Comparison of ENCODE assay signal across 17 mouse cellular contexts in the genomic region with DNA sequence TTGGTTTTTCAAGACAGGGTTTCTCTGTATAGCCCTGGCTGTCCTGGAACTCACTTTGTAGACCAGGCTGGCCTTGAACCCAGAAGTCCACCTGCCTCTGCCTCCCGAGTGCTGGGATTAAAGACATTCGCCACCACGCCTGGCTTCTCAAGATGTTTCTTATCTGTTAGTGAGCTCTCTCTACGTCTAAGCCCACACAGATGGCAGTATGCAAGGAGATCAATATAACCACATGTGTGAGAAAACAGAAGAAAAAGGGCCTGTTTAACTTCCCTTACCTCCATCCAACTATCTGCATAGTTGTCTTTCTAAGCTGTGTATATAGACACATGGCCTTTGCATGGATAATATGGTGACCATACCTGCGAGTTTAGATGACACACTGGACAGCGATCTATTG. TPM values are rescaled to one million over a fixed set of nuclear protein-coding genes. Genes with fewer than 3 reads are reported as not detected.
DNase-seq lines count a peak whose midpoint lies in the region; ATAC-seq and TF ChIP-seq lines count a peak whose summit lies in the region.
"Had no signal": no experiment of that assay in that cellular context is flagged by ENCODE, and none has a peak within 500 bp of the region (broad histone marks: within the 10 kb centered on the region; RNA-seq: fewer than 3 reads in every experiment).

No protein-coding gene starts in this region.

- no peak for DNase-seq in lung, postnatal 25 days (ENCODE audit: low spot score)
- no peak for DNase-seq in hindbrain, embryonic 14.5 days (ENCODE audit: low spot score)
- DNase-seq in left cerebral cortex, adult 11 months (ENCODE audit: low spot score): no peak
- DNase-seq: cerebellum, postnatal 14 days; embryo, embryonic 11 days; gastrocnemius, postnatal 10 days had no signal

- no peak for ATAC-seq in heart, embryonic 15.5 days (replicated peaks; ENCODE audit: insufficient number of reproducible peaks, insufficient read depth, low FRiP score, low read depth)
- no peak for ATAC-seq in heart, embryonic 11.5 days (replicated peaks; ENCODE audit: insufficient number of reproducible peaks, low FRiP score, low TSS enrichment)
- no peak for ATAC-seq in lung, embryonic 15.5 days (ENCODE audit: borderline replicate concordance, extremely low read depth, low FRiP score, low TSS enrichment)
- ATAC-seq in hindbrain, embryonic 14.5 days (ENCODE audit: low FRiP score): no peak
- ATAC-seq in kidney, embryonic 14.5 days (ENCODE audit: low FRiP score, low TSS enrichment): no peak

- H3K9me3 ChIP-seq in heart, embryonic 15.5 days (replicated peaks): no peaks in the 10 kb centered on the region
- no peaks in the 10 kb centered on the region for H3K9me3 ChIP-seq in heart, embryonic 11.5 days (replicated peaks; ENCODE audit: control insufficient read depth, low read length)
- no peaks in the 10 kb centered on the region for H3K9me3 ChIP-seq in lung, embryonic 15.5 days
- no peaks in the 10 kb centered on the region for H3K9me3 ChIP-seq in hindbrain, embryonic 14.5 days (ENCODE audit: control insufficient read depth, low read length)
- no peaks in the 10 kb centered on the region for H3K9me3 ChIP-seq in kidney, embryonic 14.5 days (ENCODE audit: control insufficient read depth, low read length)
- H3K9me3 ChIP-seq: embryonic facial prominence, embryonic 15.5 days; forebrain, embryonic 10.5 days; limb, embryonic 15.5 days; megakaryocyte, embryonic 14.5 days; stomach, embryonic 15.5 days had no signal

- no peak overlapping the region for H3K4me3 ChIP-seq in heart, embryonic 15.5 days
- no peak overlapping the region for H3K4me3 ChIP-seq in heart, embryonic 11.5 days (ENCODE audit: low read depth, low read length)
- no peak overlapping the region for H3K4me3 ChIP-seq in lung, embryonic 15.5 days
- H3K4me3 ChIP-seq in small intestine, adult 2 months (ENCODE audit: low read depth, low read length): no peak overlapping the region
- no peak overlapping the region for H3K4me3 ChIP-seq in hindbrain, embryonic 14.5 days (replicated peaks; ENCODE audit: low read length)
- H3K4me3 ChIP-seq in kidney, embryonic 14.5 days (ENCODE audit: low read length): no peak overlapping the region
- H3K4me3 ChIP-seq: embryonic facial prominence, embryonic 15.5 days; forebrain, embryonic 10.5 days; heart, embryonic 12.5 days; limb, embryonic 15.5 days; megakaryocyte, embryonic 14.5 days; stomach, embryonic 15.5 days had no signal

- no peak for TF ChIP-seq CTCF in small intestine, adult 2 months (IDR thresholded peaks at IDR 0.05; ENCODE audit: extremely low read depth, insufficient read length, insufficient replicate concordance, low read depth, low read length)

- 0 out of 2 replicates have a peak overlapping the region, but pooled peaks have one; percentile 3 for H3K27ac ChIP-seq in heart, embryonic 15.5 days
- H3K27ac ChIP-seq in heart, embryonic 11.5 days (ENCODE audit: low read depth, low read length): no peak overlapping the region
- H3K27ac ChIP-seq in lung, embryonic 15.5 days: peak overlapping the region; percentile 7
- H3K27ac ChIP-seq in small intestine, adult 2 months (ENCODE audit: insufficient read depth, low read depth, low read length): 0 out of 2 replicates have a peak overlapping the region, but pooled peaks have one; percentile 24
- H3K27ac ChIP-seq in hindbrain, embryonic 14.5 days: no peak overlapping the region
- no peak overlapping the region for H3K27ac ChIP-seq in kidney, embryonic 14.5 days (ENCODE audit: low read depth, low read length)
- H3K27ac ChIP-seq: embryonic facial prominence, embryonic 15.5 days; forebrain, embryonic 10.5 days; limb, embryonic 15.5 days had no signal

- H3K4me1 ChIP-seq in heart, embryonic 15.5 days (replicated peaks): peaks cover 25% of the 10 kb centered on the region
- H3K4me1 ChIP-seq in heart, embryonic 11.5 days (ENCODE audit: control insufficient read depth, insufficient read depth, low read length): peaks cover 17% of the 10 kb centered on the region
- peaks cover 24% of the 10 kb centered on the region for H3K4me1 ChIP-seq in lung, embryonic 15.5 days
- no peaks in the 10 kb centered on the region; the same call in none of the 2 replicates for H3K4me1 ChIP-seq in small intestine, adult 2 months (ENCODE audit: control insufficient read depth, insufficient read depth, insufficient read length, low read length)
- peaks cover 8% of the 10 kb centered on the region for H3K4me1 ChIP-seq in hindbrain, embryonic 14.5 days (replicated peaks; ENCODE audit: control insufficient read depth, insufficient read depth, low read length)
- peaks cover 14% of the 10 kb centered on the region for H3K4me1 ChIP-seq in kidney, embryonic 14.5 days (ENCODE audit: control insufficient read depth, insufficient read depth, low read length)

- 85% methylated on average over 6 of the region's 6 CpGs for WGBS in heart, embryonic 15.5 days
- 87% methylated on average over 6 of the region's 6 CpGs for WGBS in heart, embryonic 11.5 days (ENCODE audit: insufficient replicate concordance)
- 84% methylated on average over 6 of the region's 6 CpGs for WGBS in lung, embryonic 15.5 days
- WGBS in small intestine, adult 2 months: 80% methylated on average over 6 of the region's 6 CpGs
- WGBS in hindbrain, embryonic 14.5 days: 93% methylated on average over 6 of the region's 6 CpGs
- 96% methylated on average over 6 of the region's 6 CpGs for WGBS in kidney, embryonic 14.5 days

- H3K4me2 ChIP-seq in heart, embryonic 15.5 days: no peak overlapping the region
- H3K4me2 ChIP-seq in heart, embryonic 11.5 days: no peak overlapping the region
- no peak overlapping the region for H3K4me2 ChIP-seq in lung, embryonic 15.5 days
- H3K4me2 ChIP-seq in hindbrain, embryonic 14.5 days (replicated peaks): no peak overlapping the region
- H3K4me2 ChIP-seq in kidney, embryonic 14.5 days (replicated peaks; ENCODE audit: low read depth, low read length): no peak overlapping the region
- H3K4me2 ChIP-seq: embryonic facial prominence, embryonic 15.5 days; heart, embryonic 12.5 days; limb, embryonic 15.5 days; stomach, embryonic 15.5 days had no signal

- no peaks in the 10 kb centered on the region for H3K27me3 ChIP-seq in heart, embryonic 15.5 days
- no peaks in the 10 kb centered on the region for H3K27me3 ChIP-seq in heart, embryonic 11.5 days (ENCODE audit: control insufficient read depth, insufficient read depth, low read length)
- no peaks in the 10 kb centered on the region for H3K27me3 ChIP-seq in lung, embryonic 15.5 days
- no peaks in the 10 kb centered on the region for H3K27me3 ChIP-seq in small intestine, adult 2 months (ENCODE audit: control insufficient read depth, insufficient read depth, low read length)
- no peaks in the 10 kb centered on the region for H3K27me3 ChIP-seq in hindbrain, embryonic 14.5 days (ENCODE audit: control insufficient read depth, insufficient read depth, low read length)
- no peaks in the 10 kb centered on the region for H3K27me3 ChIP-seq in kidney, embryonic 14.5 days (ENCODE audit: control insufficient read depth, insufficient read depth, low read length)
- H3K27me3 ChIP-seq: embryonic facial prominence, embryonic 15.5 days; heart, embryonic 12.5 days; limb, embryonic 15.5 days; megakaryocyte, embryonic 14.5 days; stomach, embryonic 15.5 days had no signal

- H3K9ac ChIP-seq in heart, embryonic 15.5 days: no peak overlapping the region
- no peak overlapping the region for H3K9ac ChIP-seq in heart, embryonic 11.5 days (ENCODE audit: low read depth, low read length)
- H3K9ac ChIP-seq in lung, embryonic 15.5 days: no peak overlapping the region
- no peak overlapping the region for H3K9ac ChIP-seq in hindbrain, embryonic 14.5 days
- H3K9ac ChIP-seq in kidney, embryonic 14.5 days (ENCODE audit: low read depth, low read length): no peak overlapping the region
- H3K9ac ChIP-seq: embryonic facial prominence, embryonic 15.5 days; heart, embryonic 12.5 days; limb, embryonic 15.5 days; stomach, embryonic 15.5 days had no signal

- no peak for TF ChIP-seq POLR2A in small intestine, adult 2 months (IDR thresholded peaks at IDR 0.05; ENCODE audit: low read depth, low read length)

- no peaks in the 10 kb centered on the region for H3K36me3 ChIP-seq in heart, embryonic 15.5 days
- H3K36me3 ChIP-seq in heart, embryonic 11.5 days (ENCODE audit: control insufficient read depth, insufficient read depth, low read length): no peaks in the 10 kb centered on the region
- H3K36me3 ChIP-seq in lung, embryonic 15.5 days: no peaks in the 10 kb centered on the region
- H3K36me3 ChIP-seq in small intestine, adult 2 months (ENCODE audit: control insufficient read depth, insufficient read depth, low read length): no peaks in the 10 kb centered on the region
- no peaks in the 10 kb centered on the region for H3K36me3 ChIP-seq in hindbrain, embryonic 14.5 days (replicated peaks; ENCODE audit: control insufficient read depth, insufficient read depth)
- no peaks in the 10 kb centered on the region for H3K36me3 ChIP-seq in kidney, embryonic 14.5 days (ENCODE audit: control insufficient read depth, insufficient read depth, low read length)
- H3K36me3 ChIP-seq: embryonic facial prominence, embryonic 15.5 days; forebrain, embryonic 10.5 days; heart, embryonic 12.5 days; limb, embryonic 15.5 days; stomach, embryonic 15.5 days had no signal

RNA-seq across cellular contexts. Expression of a gene that starts 5.5 kb away (rescaled TPM):
- polyA plus RNA-seq in heart, embryonic 15.5 days (2015; fragmentation: Nextera tagmentation; extraction: Ambion mirVana): 149 and 169 TPM in 2 replicates
- polyA plus RNA-seq in heart, embryonic 11.5 days (2014; fragmentation: Nextera tagmentation; extraction: Ambion mirVana): 183 and 209 TPM in 2 replicates
- 275 and 280 TPM in 2 replicates for polyA plus RNA-seq in lung, embryonic 15.5 days (2015; fragmentation: Nextera tagmentation; extraction: Ambion mirVana)
- polyA plus RNA-seq in small intestine, adult 2 months (2012; rRNA removed): 140 and 147 TPM in 2 replicates
- polyA plus RNA-seq in hindbrain, embryonic 14.5 days (2014; fragmentation: Nextera tagmentation; extraction: Ambion mirVana): 21.7 and 22.1 TPM in 2 replicates
- 109 and 114 TPM in 2 replicates for polyA plus RNA-seq in kidney, embryonic 14.5 days (2014; fragmentation: Nextera tagmentation; extraction: Ambion mirVana)

RNA-seq across cellular contexts. Expression of a gene that starts 40.6 kb away (rescaled TPM):
- 70.5 and 85.0 TPM in 2 replicates for polyA plus RNA-seq in heart, embryonic 15.5 days (2015; fragmentation: Nextera tagmentation; extraction: Ambion mirVana)
- 61.5 and 68.1 TPM in 2 replicates for polyA plus RNA-seq in heart, embryonic 11.5 days (2014; fragmentation: Nextera tagmentation; extraction: Ambion mirVana)
- polyA plus RNA-seq in lung, embryonic 15.5 days (2015; fragmentation: Nextera tagmentation; extraction: Ambion mirVana): 79.9 and 80.0 TPM in 2 replicates
- polyA plus RNA-seq in small intestine, adult 2 months (2012; rRNA removed): 8.7 and 10.5 TPM in 2 replicates
- polyA plus RNA-seq in hindbrain, embryonic 14.5 days (2014; fragmentation: Nextera tagmentation; extraction: Ambion mirVana): 38.5 and 38.7 TPM in 2 replicates
- 85.6 and 102 TPM in 2 replicates for polyA plus RNA-seq in kidney, embryonic 14.5 days (2014; fragmentation: Nextera tagmentation; extraction: Ambion mirVana)

RNA-seq across cellular contexts. Expression of a gene that starts 53.9 kb away (rescaled TPM):
- 3,693 and 4,133 TPM in 2 replicates for polyA plus RNA-seq in heart, embryonic 15.5 days (2015; fragmentation: Nextera tagmentation; extraction: Ambion mirVana)
- polyA plus RNA-seq in heart, embryonic 11.5 days (2014; fragmentation: Nextera tagmentation; extraction: Ambion mirVana): 3,442 and 3,640 TPM in 2 replicates
- polyA plus RNA-seq in lung, embryonic 15.5 days (2015; fragmentation: Nextera tagmentation; extraction: Ambion mirVana): 97.5 and 117 TPM in 2 replicates
- 0.42 and 5.0 TPM in 2 replicates for polyA plus RNA-seq in small intestine, adult 2 months (2012; rRNA removed)
- 0.47 and 1.7 TPM in 2 replicates for polyA plus RNA-seq in hindbrain, embryonic 14.5 days (2014; fragmentation: Nextera tagmentation; extraction: Ambion mirVana)
- polyA plus RNA-seq in kidney, embryonic 14.5 days (2014; fragmentation: Nextera tagmentation; extraction: Ambion mirVana): 18.3 and 20.3 TPM in 2 replicates

Comparison
In these comparisons a context has a peak if more than half of its experiments do, and no peak if none do; other contexts are left out.
1. H3K27ac ChIP-seq: peak in heart, embryonic 15.5 days (single experiment), lung, embryonic 15.5 days (single experiment) and small intestine, adult 2 months (single experiment); none in heart, embryonic 11.5 days (single experiment), hindbrain, embryonic 14.5 days (single experiment) and kidney, embryonic 14.5 days (single experiment).
2. RNA of a gene that starts 53.9 kb away (polyA plus RNA-seq): 3,693 to 4,133 TPM in heart, embryonic 15.5 days and 3,442 to 3,640 TPM in heart, embryonic 11.5 days; 97.5 to 117 TPM in lung, embryonic 15.5 days, 18.3 to 20.3 TPM in kidney, embryonic 14.5 days, 0.47 to 1.7 TPM in hindbrain, embryonic 14.5 days and 0.42 to 5.0 TPM in small intestine, adult 2 months; every median in the first group is over 10 times any median in the second.